Mouse (Mus musculus): Measurements from ENCODE around the gene Klhl22.

DNA sequence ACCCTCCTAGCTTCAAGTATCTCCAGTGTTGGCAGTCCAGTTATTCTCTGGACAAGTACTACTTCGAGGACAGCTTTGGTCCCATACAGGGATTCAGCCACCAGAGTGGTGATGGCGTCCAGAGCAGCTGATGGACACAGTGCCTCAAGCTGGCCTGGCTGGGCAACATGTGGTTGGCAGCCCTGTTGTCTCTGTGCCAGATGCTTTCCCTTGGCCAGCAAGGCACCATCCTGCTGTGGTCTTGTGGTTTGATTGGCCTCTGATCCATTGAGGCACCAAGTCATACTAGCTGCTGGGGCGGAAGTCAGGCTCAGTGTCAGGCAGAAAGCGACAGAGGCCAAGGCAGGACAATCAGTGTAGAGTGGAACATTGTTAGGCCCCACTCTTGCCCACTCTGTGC, 49.7 kb downstream of the Klhl22 start:
- peak; percentile 35 for TF ChIP-seq POLR2A (IDR thresholded peaks at IDR 0.05; ENCODE audit: insufficient read length, low read depth)
- TF ChIP-seq TCF3 (IDR thresholded peaks at IDR 0.05; ENCODE audit: insufficient read length, low read depth) = peak; percentile 63
- TF ChIP-seq E2F4 (IDR thresholded peaks at IDR 0.05; ENCODE audit: insufficient read depth) = no peak
- peak in 2 of 3 experiments; percentile 83 to 86 for TF ChIP-seq MYOD1 (IDR thresholded peaks at IDR 0.05; ENCODE audit: control insufficient read depth in 1 of 3, insufficient read length in 2 of 3, low read depth in 2 of 3)
- peak; percentile 55 for TF ChIP-seq TCF12 (IDR thresholded peaks at IDR 0.05; ENCODE audit: insufficient read depth, poor library complexity, severe bottlenecking)
- no peak for TF ChIP-seq CEBPB (IDR thresholded peaks at IDR 0.05; ENCODE audit: insufficient read depth, poor library complexity, severe bottlenecking)
